Mouse (Mus musculus) lung, embryonic 15.5 days (tissue): ENCODE measurements at regions not wholly inside any gene's neighbourhood (a gene's known extent, or its start where the extent isn't known, plus 50 kb on each side); places are given as distances from the start of the nearest gene placed in this dataset.

ENCODE experiments used
- ATAC-seq: fragments of 200-750 bp; cut with Nextera tagmentation; 2 replicates; pipeline ENCODE4 v1.8.0; 2017; ENCODE audit warnings: moderate number of reproducible peaks, borderline replicate concordance; ENCODE audit not compliant: low FRiP score, low TSS enrichment; ENCODE audit errors: extremely low read depth
- H3K27ac ChIP-seq: fragments of 300-500 bp; sonication (generic); 2 replicates; pipeline ENCODE4 v1.5.1; 2015; ENCODE audit warnings: moderate library complexity, mild to moderate bottlenecking, inconsistent platforms
- H3K27me3 ChIP-seq: fragments of 300-500 bp; sonication (generic); 2 replicates; pipeline ENCODE4 v1.6.1; 2015; ENCODE audit warnings: inconsistent platforms
- H3K36me3 ChIP-seq: fragments of 300-500 bp; sonication (generic); 2 replicates; pipeline ENCODE4 v1.6.1; 2015; ENCODE audit warnings: inconsistent platforms
- H3K4me1 ChIP-seq: fragments of 300-500 bp; sonication (generic); 2 replicates; pipeline ENCODE4 v1.6.1; 2015; ENCODE audit warnings: inconsistent platforms
- H3K4me2 ChIP-seq: fragments of 300-500 bp; sonication (generic); 2 replicates; pipeline ENCODE4 v1.6.1; 2015; ENCODE audit warnings: inconsistent platforms, mild to moderate bottlenecking, moderate library complexity
- H3K4me3 ChIP-seq: fragments of 300-500 bp; sonication (generic); 2 replicates; pipeline ENCODE4 v1.5.1; 2015; ENCODE audit warnings: mild to moderate bottlenecking, inconsistent platforms
- H3K9ac ChIP-seq: fragments of 300-500 bp; sonication (generic); 2 replicates; pipeline ENCODE4 v1.6.1; 2015; ENCODE audit warnings: inconsistent platforms
- H3K9me3 ChIP-seq: fragments of 300-500 bp; sonication (generic); 2 replicates; pipeline ENCODE4 v1.6.1; 2016; ENCODE audit warnings: inconsistent platforms
- WGBS: fragments of 180-500 bp; shearing (Covaris S2); methylation state at CpG from one replicate; pipeline ENCODE4 v1.1.7; 2015; 5-methylcytosine and 5-hydroxymethylcytosine counted together

DNA sequence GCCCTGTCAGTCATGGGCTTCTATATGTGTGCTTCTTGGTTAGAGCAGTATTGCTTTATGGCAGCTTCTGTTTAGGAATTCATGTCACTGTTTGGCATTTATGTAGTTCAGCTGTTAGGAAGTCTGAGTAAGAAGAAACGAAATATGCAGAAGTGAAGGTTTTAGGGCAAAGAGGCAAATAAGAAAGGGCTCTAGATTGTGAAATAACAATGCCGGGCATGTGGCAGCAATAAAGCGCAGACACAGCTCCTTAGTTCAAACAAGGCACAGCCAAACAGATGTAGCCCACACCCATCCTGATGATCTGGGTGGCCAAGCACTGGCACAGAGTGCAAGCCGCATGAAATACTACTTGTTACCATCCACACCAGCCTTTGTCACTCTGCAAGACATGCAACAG, 175.3 kb upstream of the Mef2c start:
- no peak overlapping the region for H3K4me2 ChIP-seq
- H3K27me3 ChIP-seq: no peaks in the 10 kb centered on the region
- no peak for ATAC-seq
- H3K9ac ChIP-seq: no peak overlapping the region
- no peaks in the 10 kb centered on the region for H3K36me3 ChIP-seq
- WGBS: 54% methylated on average over 4 of the region's 4 CpGs
- no peak overlapping the region for H3K4me3 ChIP-seq
- no peaks in the 10 kb centered on the region for H3K9me3 ChIP-seq
- no peaks in the 10 kb centered on the region for H3K4me1 ChIP-seq
- no peak overlapping the region for H3K27ac ChIP-seq

DNA sequence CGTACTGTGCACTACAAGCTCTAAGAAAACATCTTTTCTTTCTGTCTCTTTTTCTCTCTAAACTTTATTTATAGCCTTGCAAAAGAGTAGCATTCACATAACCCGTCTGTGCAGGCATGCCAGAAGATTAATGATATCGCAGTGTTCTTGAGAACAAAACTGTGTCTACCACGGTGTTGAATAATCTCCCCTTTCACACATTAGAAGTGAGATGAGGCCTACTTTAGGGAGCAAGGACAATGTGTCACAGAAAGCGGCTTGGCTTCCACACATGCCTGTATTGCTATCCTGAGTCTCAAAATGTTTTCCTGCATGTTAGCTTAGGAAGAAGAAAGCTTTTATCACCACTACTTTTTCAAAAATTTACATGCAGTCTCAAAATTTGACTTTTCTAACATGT, 170.1 kb upstream of the Mef2c start:
- no peak overlapping the region for H3K9ac ChIP-seq
- no peaks in the 10 kb centered on the region for H3K27me3 ChIP-seq
- H3K4me1 ChIP-seq: no peaks in the 10 kb centered on the region
- H3K36me3 ChIP-seq: no peaks in the 10 kb centered on the region
- H3K4me2 ChIP-seq: no peak overlapping the region
- H3K9me3 ChIP-seq: no peaks in the 10 kb centered on the region
- no peak overlapping the region for H3K27ac ChIP-seq
- 54% methylated on average over 5 of the region's 5 CpGs for WGBS
- ATAC-seq: no peak
- no peak overlapping the region for H3K4me3 ChIP-seq

DNA sequence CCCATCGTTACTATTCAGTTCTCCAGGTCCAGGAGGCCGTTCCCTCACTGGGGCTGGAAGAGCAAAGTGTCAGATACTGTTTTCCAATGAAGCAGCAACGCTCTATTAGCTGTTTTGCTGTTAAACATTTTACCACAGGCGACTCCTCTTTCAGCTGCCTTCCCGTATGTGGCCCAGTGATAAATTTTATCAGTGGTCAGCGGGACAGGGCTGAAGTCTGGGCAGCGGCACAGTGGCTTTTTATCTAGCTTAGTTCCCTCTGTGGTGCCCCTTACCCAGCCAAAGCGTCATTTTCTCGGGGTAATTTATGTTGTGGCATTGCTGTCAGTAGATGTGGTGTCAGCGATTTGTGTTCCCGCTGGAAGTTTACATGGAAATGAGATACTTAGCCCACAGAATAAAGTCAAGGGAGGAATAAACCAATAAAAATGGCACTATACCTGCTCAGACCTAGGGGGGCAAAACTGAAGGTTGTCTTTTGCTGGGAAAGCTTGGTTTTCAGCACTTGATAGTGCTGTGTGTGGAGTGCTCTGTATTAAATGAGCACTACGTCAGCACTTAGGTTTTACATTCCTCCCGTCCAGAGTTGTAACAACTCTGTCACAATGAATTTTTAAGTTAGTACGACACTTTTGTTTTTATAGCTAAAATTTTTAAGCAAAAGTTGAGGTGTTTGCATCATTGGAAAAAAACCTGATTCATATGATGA, 159.1 kb upstream of the Mef2c start:
- Histone ChIP-seq H3K4me2 (no peak overlapping the region), H3K27ac (no peak overlapping the region), H3K4me3 (no peak overlapping the region), H3K4me1 (no peaks in the 10 kb centered on the region), H3K27me3 (no peaks in the 10 kb centered on the region), H3K9ac (no peak overlapping the region), H3K9me3 (no peaks in the 10 kb centered on the region), H3K36me3 (no peaks in the 10 kb centered on the region)
- 53% methylated on average over 14 of the region's 14 CpGs for WGBS
- ATAC-seq: peak; percentile 49; the same call in 1 of the 2 replicates

DNA sequence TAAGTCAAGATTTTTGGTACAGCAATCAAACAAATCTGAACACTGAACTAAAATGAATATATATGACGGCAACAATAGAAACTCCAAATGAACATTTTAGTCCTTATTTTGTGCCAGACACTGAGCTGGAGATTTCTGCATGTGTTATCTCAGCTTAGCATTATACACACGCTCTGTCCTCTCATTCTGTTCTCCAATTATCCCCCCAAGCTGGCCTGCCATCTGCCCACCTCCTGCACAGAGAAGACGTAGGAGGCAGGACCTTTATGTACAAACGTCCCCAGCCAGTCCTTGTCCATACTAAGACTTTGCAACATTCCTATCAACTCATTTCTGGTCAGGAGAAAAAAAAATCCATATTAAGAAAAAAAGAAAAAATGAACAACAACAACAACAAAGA, 148.5 kb upstream of the Mef2c start:
- H3K36me3 ChIP-seq: no peaks in the 10 kb centered on the region
- H3K4me3 ChIP-seq: no peak overlapping the region
- 79% methylated on average over 4 of the region's 4 CpGs for WGBS
- no peak overlapping the region for H3K4me2 ChIP-seq
- H3K27me3 ChIP-seq: no peaks in the 10 kb centered on the region
- H3K4me1 ChIP-seq: no peaks in the 10 kb centered on the region
- no peak overlapping the region for H3K9ac ChIP-seq
- no peak for ATAC-seq
- H3K27ac ChIP-seq: no peak overlapping the region
- H3K9me3 ChIP-seq: no peaks in the 10 kb centered on the region

DNA sequence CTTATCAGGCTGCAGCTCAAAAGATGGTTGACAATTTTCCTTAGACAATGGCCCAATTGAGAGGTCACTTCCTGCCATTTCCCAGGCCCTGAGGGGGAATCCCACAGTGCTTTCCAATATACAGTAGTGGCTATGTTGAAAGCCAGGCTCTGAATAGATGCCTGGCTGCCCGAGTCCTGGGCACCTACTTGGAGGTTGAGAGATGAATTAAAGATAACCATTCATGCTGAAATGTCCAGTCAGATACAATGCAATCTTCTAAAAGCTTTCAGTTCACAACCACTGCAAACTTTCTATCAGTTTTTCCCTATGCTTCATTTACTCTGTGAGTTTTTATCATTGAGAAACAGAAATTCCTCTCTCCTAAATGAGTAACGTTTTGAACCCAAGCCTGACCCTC, 143.3 kb upstream of the Mef2c start:
- Histone ChIP-seq H3K27ac (no peak overlapping the region), H3K4me1 (no peaks in the 10 kb centered on the region), H3K9me3 (no peaks in the 10 kb centered on the region), H3K9ac (no peak overlapping the region), H3K36me3 (no peaks in the 10 kb centered on the region), H3K4me3 (no peak overlapping the region), H3K27me3 (no peaks in the 10 kb centered on the region), H3K4me2 (no peak overlapping the region)
- no peak for ATAC-seq
- WGBS: 34% methylated on average over 2 of the region's 2 CpGs

DNA sequence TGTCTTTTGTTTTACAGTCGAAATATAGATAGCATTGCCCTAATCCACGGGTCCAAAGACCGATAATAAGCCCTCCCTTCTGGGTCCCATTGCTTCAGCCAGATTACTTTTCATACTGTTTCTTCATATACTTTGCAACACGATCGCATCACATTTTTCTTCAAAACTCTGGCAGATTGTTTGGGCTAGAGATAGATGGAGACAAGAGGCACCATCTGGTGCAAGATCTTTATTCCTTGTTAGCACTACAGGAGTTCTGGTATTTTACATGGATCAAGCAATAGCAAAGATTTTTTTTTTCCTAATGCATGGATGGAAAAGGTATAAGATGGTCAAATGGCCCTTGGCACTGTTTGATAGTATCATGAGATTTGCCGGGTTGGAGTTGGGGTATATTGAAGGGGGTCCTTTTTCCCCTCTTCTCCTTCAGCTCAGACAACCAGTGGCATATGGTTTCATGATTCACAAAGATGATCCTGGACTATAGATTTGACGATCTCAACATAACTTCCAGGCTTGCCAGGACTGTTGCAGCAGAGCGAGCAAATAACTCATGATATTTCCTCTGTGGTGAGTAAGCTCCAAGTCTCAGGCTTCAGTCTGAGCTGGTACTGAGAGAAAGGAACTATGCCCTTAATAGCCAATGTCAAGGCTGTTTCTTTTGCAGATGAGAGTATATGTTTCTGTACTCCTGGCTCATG, 127.6 kb upstream of the Mef2c start:
- 83% methylated on average over 8 of the region's 8 CpGs for WGBS
- Histone ChIP-seq H3K9ac (no peak overlapping the region), H3K36me3 (no peaks in the 10 kb centered on the region), H3K9me3 (no peaks in the 10 kb centered on the region), H3K4me1 (no peaks in the 10 kb centered on the region), H3K4me3 (no peak overlapping the region), H3K27me3 (no peaks in the 10 kb centered on the region), H3K4me2 (no peak overlapping the region), H3K27ac (no peak overlapping the region)
- no peak for ATAC-seq

DNA sequence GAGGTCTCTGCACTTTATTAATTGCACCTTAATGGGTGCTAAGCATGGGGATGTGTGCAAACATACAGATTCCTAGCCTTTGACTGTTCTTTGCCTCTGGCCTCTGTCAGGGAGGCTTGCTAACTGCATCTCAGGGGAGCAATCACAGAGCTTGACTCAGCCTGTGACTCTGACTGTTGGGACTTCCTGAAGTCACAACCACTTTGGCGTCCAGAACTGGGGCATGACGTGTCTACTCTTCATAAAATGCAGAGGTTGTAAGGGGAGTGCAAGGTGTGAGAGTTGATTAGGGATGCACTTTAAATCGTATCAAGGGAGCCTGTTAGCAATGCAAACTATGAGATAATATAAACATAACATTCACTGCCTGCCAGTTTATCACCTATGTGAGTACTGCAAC, 125.2 kb upstream of the Mef2c start:
- Histone ChIP-seq H3K27ac (no peak overlapping the region), H3K9me3 (no peaks in the 10 kb centered on the region), H3K4me3 (no peak overlapping the region), H3K4me1 (no peaks in the 10 kb centered on the region), H3K4me2 (no peak overlapping the region), H3K36me3 (no peaks in the 10 kb centered on the region), H3K27me3 (no peaks in the 10 kb centered on the region), H3K9ac (no peak overlapping the region)
- ATAC-seq: no peak
- WGBS: 52% methylated on average over 3 of the region's 3 CpGs

DNA sequence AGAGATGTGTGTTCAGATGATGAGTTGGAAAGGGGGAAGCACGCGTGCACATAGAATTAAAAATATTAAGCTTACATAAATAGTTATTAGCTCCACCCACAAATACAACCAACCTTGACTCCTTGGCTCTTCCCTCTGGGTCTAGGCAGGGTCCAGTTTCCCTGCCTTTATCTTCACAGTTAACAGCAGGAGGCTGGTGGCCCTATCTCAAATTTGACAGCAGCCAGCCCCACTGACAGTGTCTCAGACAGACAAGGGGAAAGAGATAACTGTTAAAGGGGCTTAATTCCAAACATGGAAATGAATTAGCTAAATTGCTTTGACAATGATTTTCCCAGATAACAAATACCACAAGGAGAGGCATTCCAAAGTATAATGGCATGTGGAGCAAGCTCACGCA, 121.2 kb upstream of the Mef2c start:
- H3K27me3 ChIP-seq: no peaks in the 10 kb centered on the region
- H3K4me1 ChIP-seq: no peaks in the 10 kb centered on the region
- ATAC-seq: no peak; the same call in 1 of the 2 replicates
- H3K4me2 ChIP-seq: no peak overlapping the region
- no peak overlapping the region for H3K9ac ChIP-seq
- H3K36me3 ChIP-seq: no peaks in the 10 kb centered on the region
- WGBS: 78% methylated on average over 3 of the region's 3 CpGs
- H3K4me3 ChIP-seq: no peak overlapping the region
- H3K27ac ChIP-seq: no peak overlapping the region
- H3K9me3 ChIP-seq: no peaks in the 10 kb centered on the region

DNA sequence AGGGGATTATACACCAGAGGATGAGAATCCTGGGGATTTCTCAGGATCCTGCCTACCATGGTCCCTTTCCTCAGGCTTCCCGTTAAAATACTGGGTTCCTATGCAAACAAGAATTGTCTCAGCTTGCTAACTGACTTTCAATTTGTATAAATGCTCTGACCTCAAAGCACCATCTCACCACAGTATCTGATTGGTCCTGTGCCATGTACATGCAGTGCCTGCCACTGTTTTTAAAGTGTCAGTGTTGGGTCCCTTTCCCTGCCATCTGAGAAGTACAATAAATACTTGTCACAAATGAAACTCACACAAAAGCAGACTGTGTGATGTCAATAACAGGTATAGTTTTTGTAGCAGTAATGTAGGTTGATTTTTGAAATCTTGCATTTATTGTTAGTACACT, 109.1 kb upstream of the Mef2c start:
- Histone ChIP-seq H3K4me3 (no peak overlapping the region), H3K36me3 (no peaks in the 10 kb centered on the region), H3K4me2 (no peak overlapping the region), H3K9ac (no peak overlapping the region), H3K4me1 (no peaks in the 10 kb centered on the region), H3K9me3 (no peaks in the 10 kb centered on the region), H3K27ac (no peak overlapping the region), H3K27me3 (no peaks in the 10 kb centered on the region)
- 36% methylated on average over 1 of the region's 1 CpGs for WGBS
- no peak for ATAC-seq

DNA sequence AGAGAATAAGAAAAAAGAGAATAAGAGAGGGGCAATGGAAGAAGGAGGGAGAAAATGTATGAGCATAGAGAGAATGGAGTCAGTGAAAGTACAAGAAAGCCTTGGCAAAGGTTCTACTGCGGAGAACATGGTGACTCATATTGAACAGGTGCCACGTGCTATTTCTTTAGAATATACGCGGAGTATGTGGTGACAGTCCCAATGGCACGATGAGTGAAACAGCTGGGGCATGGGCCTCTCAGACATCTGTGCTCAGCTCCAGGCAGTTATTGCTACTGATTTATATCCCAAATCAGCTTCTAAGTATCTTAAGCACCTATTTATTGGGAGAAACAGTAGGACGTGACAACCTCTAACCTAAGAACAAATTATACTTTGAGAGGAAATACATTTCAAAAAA, 104.5 kb upstream of the Mef2c start:
- Histone ChIP-seq H3K36me3 (no peaks in the 10 kb centered on the region), H3K27ac (no peak overlapping the region)

DNA sequence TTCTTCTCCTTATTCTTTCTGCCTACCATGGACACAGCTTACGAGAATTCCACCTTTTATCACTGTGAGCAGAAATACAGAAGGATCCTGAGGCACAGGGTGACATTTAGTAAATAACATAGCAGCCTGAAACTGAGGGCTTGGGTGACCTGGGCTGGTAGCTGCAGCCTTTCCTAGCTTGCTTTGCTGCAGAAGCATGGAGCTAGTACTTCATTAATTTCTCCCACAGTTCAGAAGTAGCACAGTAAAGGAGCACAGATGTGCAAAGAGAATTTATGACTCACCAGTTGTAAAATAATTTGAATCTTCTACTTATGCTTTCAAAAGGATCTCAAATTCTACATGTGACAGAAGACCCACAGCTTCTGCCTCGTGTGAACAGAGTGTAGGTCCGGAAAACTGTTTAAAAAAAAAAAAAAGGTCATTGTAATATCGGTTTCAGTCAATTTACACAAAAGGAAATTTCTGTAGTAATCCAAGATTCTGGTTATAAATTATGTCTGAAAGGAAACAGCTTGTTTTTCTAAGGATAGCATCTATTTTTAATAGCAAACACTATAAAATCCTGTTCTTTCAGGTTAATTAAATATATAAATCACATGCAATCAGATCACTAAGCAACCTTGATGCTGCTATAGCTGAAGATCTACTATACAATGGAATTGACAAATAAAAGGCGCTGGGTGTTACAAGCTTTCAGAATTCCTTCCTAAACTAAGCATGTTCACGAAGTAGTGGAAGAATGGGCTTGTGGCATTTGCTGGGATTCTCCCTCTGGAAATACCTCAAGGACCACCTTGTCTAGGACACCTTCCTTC, 64.0 kb upstream of the Mef2c start:
- no peak overlapping the region for H3K4me3 ChIP-seq
- no peak overlapping the region for H3K9ac ChIP-seq
- H3K4me1 ChIP-seq: no peaks in the 10 kb centered on the region
- H3K4me2 ChIP-seq: no peak overlapping the region
- no peaks in the 10 kb centered on the region for H3K27me3 ChIP-seq
- no peaks in the 10 kb centered on the region for H3K36me3 ChIP-seq
- ATAC-seq: no peak
- H3K9me3 ChIP-seq: no peaks in the 10 kb centered on the region
- H3K27ac ChIP-seq: no peak overlapping the region
- WGBS: 55% methylated on average over 6 of the region's 6 CpGs

More for the DNA sequence above, 104.5 kb upstream of the Mef2c start:
- H3K9me3 ChIP-seq: no peaks in the 10 kb centered on the region
- H3K9ac ChIP-seq: no peak overlapping the region
- no peaks in the 10 kb centered on the region for H3K27me3 ChIP-seq
- no peaks in the 10 kb centered on the region for H3K4me1 ChIP-seq
- 92% methylated on average over 6 of the region's 6 CpGs for WGBS
- no peak overlapping the region for H3K4me3 ChIP-seq
- H3K4me2 ChIP-seq: no peak overlapping the region
- ATAC-seq: no peak

DNA sequence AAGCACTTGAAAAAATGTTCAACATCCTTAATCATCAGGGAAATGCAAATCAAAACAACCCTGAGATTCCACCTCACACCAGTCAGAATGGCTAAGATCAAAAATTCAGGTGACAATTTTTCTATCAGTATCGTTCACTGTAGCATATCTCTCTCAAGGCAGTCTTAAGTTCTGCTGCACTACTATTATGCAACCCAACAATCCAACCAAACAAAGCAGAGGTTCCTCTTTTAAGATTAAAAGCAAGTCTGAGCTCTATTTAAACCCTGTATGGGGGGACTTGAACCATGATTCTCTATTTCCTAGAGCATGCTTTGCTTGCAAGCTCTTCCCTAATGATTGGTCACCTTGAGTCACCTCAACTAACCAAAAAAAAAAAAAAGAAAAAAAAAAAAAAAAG, 59.6 kb upstream of the Mef2c start:
- Histone ChIP-seq H3K9ac (no peak overlapping the region), H3K4me3 (no peak overlapping the region), H3K4me2 (no peak overlapping the region), H3K9me3 (no peaks in the 10 kb centered on the region), H3K27ac (no peak overlapping the region), H3K27me3 (no peaks in the 10 kb centered on the region), H3K36me3 (no peaks in the 10 kb centered on the region), H3K4me1 (no peaks in the 10 kb centered on the region)
- no peak for ATAC-seq
- WGBS: 98% methylated on average over 1 of the region's 1 CpGs
